ENCODE assay signal across 21 mouse cellular contexts in genomic region chr2:38223759-38224158, GRCm38 (mm10).
DNase-seq lines count a peak whose midpoint lies in the region; ATAC-seq lines count a peak whose summit lies in the region.
"Had no signal": no experiment of that assay in that cellular context is flagged by ENCODE, and none has a peak within 500 bp of the region (broad histone marks: within the 10 kb centered on the region; RNA-seq: fewer than 3 reads in every experiment).

No protein-coding gene starts in this region.

- H3K27ac ChIP-seq in forebrain, embryonic 10.5 days = peak overlapping the region; percentile 56
- no peak overlapping the region for H3K27ac ChIP-seq in forebrain, embryonic 16.5 days (ENCODE audit: low read length)
- no peak overlapping the region for H3K27ac ChIP-seq in heart, embryonic 10.5 days
- H3K27ac ChIP-seq: limb, embryonic 10.5 days; midbrain, embryonic 15.5 days; neural tube, embryonic 15.5 days; stomach, embryonic 15.5 days had no signal

- no peak for DNase-seq in forebrain, embryonic 10.5 days (ENCODE audit: extremely low spot score, low spot score)
- peak; percentile 29 to 53 for DNase-seq in heart, adult 9 months (ENCODE audit: low spot score in 2 of 2)
- no peak for DNase-seq in heart, embryonic 10.5 days (ENCODE audit: low spot score)
- DNase-seq in gastrocnemius, adult 8-10 months (ENCODE audit: low spot score in 2 of 2) = peak; percentile 21 to 29
- DNase-seq in heart, postnatal 25 days (ENCODE audit: low spot score) = peak; percentile 6
- DNase-seq in testis, postnatal 14 days (ENCODE audit: low spot score) = no peak
- DNase-seq in frontal cortex, postnatal 10 days (ENCODE audit: low spot score in 2 of 2) = no peak
- DNase-seq: cerebellum, adult 9-11 months; kidney, adult 9 months; kidney, postnatal 4 days; liver, postnatal 0 days; lung, postnatal 10 days; right cerebral cortex, postnatal 14 days had no signal

- H3K27me3 ChIP-seq in forebrain, embryonic 10.5 days (ENCODE audit: poor library complexity, severe bottlenecking) = peaks cover 83% of the 10 kb centered on the region
- no peaks in the 10 kb centered on the region for H3K27me3 ChIP-seq in forebrain, embryonic 16.5 days (replicated peaks; ENCODE audit: control insufficient read depth, insufficient read depth, low read length)
- no peaks in the 10 kb centered on the region for H3K27me3 ChIP-seq in heart, embryonic 10.5 days (ENCODE audit: insufficient read depth, poor library complexity, severe bottlenecking)
- H3K27me3 ChIP-seq: megakaryocyte, embryonic 14.5 days; stomach, embryonic 15.5 days had no signal

- peaks cover 68% of the 10 kb centered on the region for H3K4me1 ChIP-seq in forebrain, embryonic 10.5 days
- peaks cover 12% of the 10 kb centered on the region; the same call in 1 of the 2 replicates for H3K4me1 ChIP-seq in forebrain, embryonic 16.5 days (replicated peaks; ENCODE audit: control insufficient read depth, insufficient read depth, low read length)
- H3K4me1 ChIP-seq in heart, embryonic 10.5 days = peaks cover 11% of the 10 kb centered on the region; the same call in 1 of the 2 replicates
- H3K4me1 ChIP-seq: midbrain, embryonic 15.5 days; stomach, embryonic 15.5 days had no signal

- no peak overlapping the region for H3K4me2 ChIP-seq in forebrain, embryonic 16.5 days (ENCODE audit: low read length)
- H3K4me2 ChIP-seq: midbrain, embryonic 15.5 days; neural tube, embryonic 15.5 days; stomach, embryonic 15.5 days had no signal

- WGBS in forebrain, embryonic 10.5 days = 13% methylated on average over 2 of the region's 2 CpGs
- WGBS in forebrain, embryonic 16.5 days = 19% methylated on average over 2 of the region's 2 CpGs
- 57% methylated on average over 2 of the region's 2 CpGs for WGBS in heart, embryonic 10.5 days

- peaks cover under 1% of the 10 kb centered on the region; the same call in 1 of the 2 replicates for H3K9me3 ChIP-seq in forebrain, embryonic 10.5 days
- no peaks in the 10 kb centered on the region for H3K9me3 ChIP-seq in forebrain, embryonic 16.5 days (ENCODE audit: control insufficient read depth, low read length)
- no peaks in the 10 kb centered on the region for H3K9me3 ChIP-seq in heart, embryonic 10.5 days
- H3K9me3 ChIP-seq: limb, embryonic 10.5 days; megakaryocyte, embryonic 14.5 days; midbrain, embryonic 15.5 days; neural tube, embryonic 15.5 days; stomach, embryonic 15.5 days had no signal

- H3K9ac ChIP-seq in forebrain, embryonic 16.5 days (replicated peaks; ENCODE audit: low read depth, low read length) = no peak overlapping the region
- H3K9ac ChIP-seq: liver, postnatal 0 days; midbrain, embryonic 15.5 days; neural tube, embryonic 15.5 days; stomach, embryonic 15.5 days had no signal

- intact Hi-C loops in heart, postnatal 25 days (cut with DNase I) = no loop called here

- no peak overlapping the region for H3K4me3 ChIP-seq in forebrain, embryonic 10.5 days
- no peak overlapping the region for H3K4me3 ChIP-seq in forebrain, embryonic 16.5 days (replicated peaks; ENCODE audit: low read length)
- no peak overlapping the region for H3K4me3 ChIP-seq in heart, embryonic 10.5 days
- H3K4me3 ChIP-seq: limb, embryonic 10.5 days; megakaryocyte, embryonic 14.5 days; midbrain, embryonic 15.5 days; neural tube, embryonic 15.5 days; stomach, embryonic 15.5 days had no signal

- ATAC-seq in forebrain, embryonic 16.5 days = no peak
- ATAC-seq: activated CD4-positive, CD25-positive, alpha-beta regulatory T cell, adult 4 months; forebrain, embryonic 14.5 days; liver, postnatal 0 days; midbrain, embryonic 15.5 days had no signal

- 0 out of 2 replicates have a peak, but pooled peaks cover 5% of the 10 kb centered on the region for H3K36me3 ChIP-seq in forebrain, embryonic 10.5 days (replicated peaks)
- no peaks in the 10 kb centered on the region for H3K36me3 ChIP-seq in forebrain, embryonic 16.5 days (ENCODE audit: control insufficient read depth, insufficient read depth)
- H3K36me3 ChIP-seq in heart, embryonic 10.5 days = no peaks in the 10 kb centered on the region
- H3K36me3 ChIP-seq: limb, embryonic 10.5 days; midbrain, embryonic 15.5 days; neural tube, embryonic 15.5 days; stomach, embryonic 15.5 days had no signal

Comparison
In these comparisons a context has a peak if more than half of its experiments do, and no peak if none do; other contexts are left out.
1. DNase-seq: peak in heart, adult 9 months (2 of 2), gastrocnemius, adult 8-10 months (2 of 2) and heart, postnatal 25 days (single experiment); none in forebrain, embryonic 10.5 days (single experiment), heart, embryonic 10.5 days (single experiment), testis, postnatal 14 days (single experiment) and frontal cortex, postnatal 10 days (0 of 2).